Mouse (Mus musculus): Measurements from ENCODE around the gene Fbxo24.

- no peak for TF ChIP-seq CTCF (conservative IDR thresholded peaks at IDR 0.05 in 1 of 2, IDR thresholded peaks at IDR 0.05 in 1 of 2; ENCODE audit: low read depth in 2 of 2, low read length in 2 of 2)
- TF ChIP-seq TCF12 (IDR thresholded peaks at IDR 0.05; ENCODE audit: low read depth, low read length), result peak; percentile 65
- TF ChIP-seq E2F4 (IDR thresholded peaks at IDR 0.05; ENCODE audit: insufficient replicate concordance, low read depth, low read length), result no peak
These were observed 2.4 kb upstream of the Fbxo24 start for GRCm38 (mm10) chr5:137631171-137631570.

Data from CH12.LX (cell line).